Mouse (Mus musculus) MEL (cell line): ENCODE measurements around the gene Cdh23.

ENCODE experiments used
- CTCF ChIP-seq, 3 experiments: IDR thresholded peaks in 2 of 3; conservative IDR thresholded peaks in 1 of 3; 2 replicates each; pipeline ENCODE4 v1.5.1; 2011 to 2012; ENCODE audit warnings: low read length in 3 of 3, low read depth in 2 of 3, mild to moderate bottlenecking in 2 of 3, improper control_type of control experiment in 1 of 3, inconsistent platforms in 1 of 3, mixed read lengths in 1 of 3, moderate library complexity in 1 of 3; ENCODE audit not compliant: control insufficient read depth in 1 of 3, insufficient read depth in 1 of 3, poor library complexity in 1 of 3, severe bottlenecking in 1 of 3
- GATA1 ChIP-seq: IDR thresholded peaks from 2 replicates; pipeline ENCODE4 v1.6.1; 2011; ENCODE audit warnings: low read depth, low read length, improper control_type of control experiment
- JUND ChIP-seq: IDR thresholded peaks from 2 replicates; pipeline ENCODE4 v1.6.1; 2011; ENCODE audit warnings: low read depth, mild to moderate bottlenecking, improper control_type of control experiment, low read length
- MXI1 ChIP-seq: IDR thresholded peaks from 2 replicates; pipeline ENCODE4 v1.6.1; 2011; ENCODE audit warnings: mild to moderate bottlenecking, low read depth, low read length, improper control_type of control experiment
- NRF1 ChIP-seq: IDR thresholded peaks from 2 replicates; pipeline ENCODE4 v1.6.1; 2014; ENCODE audit warnings: low read depth, mild to moderate bottlenecking, inconsistent platforms, low read length, improper control_type of control experiment, moderate library complexity; ENCODE audit not compliant: poor library complexity, insufficient read depth, severe bottlenecking
- POLR2A ChIP-seq, 2 experiments: IDR thresholded peaks; 2 replicates each; pipeline ENCODE4 v1.6.1; 2011 to 2012; ENCODE audit warnings: low read length in 2 of 2, mild to moderate bottlenecking in 2 of 2, control low read depth in 1 of 2, improper control_type of control experiment in 1 of 2, low read depth in 1 of 2, moderate library complexity in 1 of 2; ENCODE audit not compliant: control insufficient read depth in 1 of 2, insufficient read depth in 1 of 2, poor library complexity in 1 of 2
- POLR2AphosphoS5 ChIP-seq: IDR thresholded peaks from 2 replicates; pipeline ENCODE4 v1.6.1; 2012; ENCODE audit warnings: low read depth, borderline replicate concordance, mild to moderate bottlenecking, inconsistent platforms, low read length, moderate library complexity, mixed read lengths
- SMC3 ChIP-seq: IDR thresholded peaks from 2 replicates; pipeline ENCODE4 v1.6.1; 2011; ENCODE audit warnings: low read depth, low read length, improper control_type of control experiment
- TAL1 ChIP-seq: IDR thresholded peaks from 2 replicates; pipeline ENCODE4 v1.6.1; 2012; ENCODE audit warnings: mild to moderate bottlenecking, inconsistent platforms, low read length, moderate library complexity, mixed read lengths
- TBP ChIP-seq: IDR thresholded peaks from 2 replicates; pipeline ENCODE4 v1.8.0; 2011; ENCODE audit warnings: low read depth, low read length, improper control_type of control experiment
- USF2 ChIP-seq, 2 experiments: IDR thresholded peaks; 2 replicates each; pipeline ENCODE4 v1.6.1; 2011 to 2012; ENCODE audit warnings: improper control_type of control experiment in 2 of 2, low read length in 2 of 2, borderline replicate concordance in 1 of 2, inconsistent platforms in 1 of 2, low read depth in 1 of 2, mild to moderate bottlenecking in 1 of 2; ENCODE audit not compliant: insufficient read depth in 1 of 2
- ZKSCAN1 ChIP-seq: IDR thresholded peaks from 2 replicates; pipeline ENCODE4 v1.6.1; 2012; ENCODE audit warnings: low read depth, mild to moderate bottlenecking, inconsistent platforms, low read length, improper control_type of control experiment, moderate library complexity
- ZNF384 ChIP-seq: IDR thresholded peaks from 2 replicates; pipeline ENCODE4 v1.6.1; 2012; ENCODE audit warnings: low read depth, mild to moderate bottlenecking, inconsistent platforms, low read length, improper control_type of control experiment

DNA sequence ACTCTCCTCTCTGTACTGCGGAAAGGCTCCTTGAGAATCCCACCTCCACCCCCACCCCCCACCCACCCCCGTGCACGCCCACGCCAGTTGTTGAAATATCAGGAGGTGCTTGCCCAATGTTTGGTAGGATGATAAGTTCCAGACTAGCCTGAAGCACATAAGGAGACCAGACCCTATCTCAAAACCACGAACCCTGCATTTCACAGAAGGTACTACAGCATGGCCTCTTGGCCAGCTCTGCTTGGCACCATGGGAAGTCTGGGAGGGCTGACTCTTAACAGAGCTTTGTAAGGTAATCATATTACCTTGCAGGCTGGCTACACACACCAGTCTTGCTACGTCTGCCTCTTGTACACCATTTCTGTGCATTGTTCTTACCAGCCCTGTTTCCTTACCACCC is 424.0 kb downstream of the Cdh23 start:
- TF ChIP-seq GATA1 (no peak), CTCF (IDR thresholded peaks at IDR 0.05 in 2 of 3, conservative IDR thresholded peaks at IDR 0.05 in 1 of 3; ENCODE audit: control insufficient read depth in 1 of 3, insufficient read depth in 1 of 3, low read depth in 2 of 3, low read length in 3 of 3, poor library complexity in 1 of 3, severe bottlenecking in 1 of 3) (no peak; a peak in 2 of 6 replicates), ZNF384 (no peak), POLR2A (IDR thresholded peaks at IDR 0.05; ENCODE audit: control insufficient read depth in 1 of 2, insufficient read depth in 1 of 2, low read depth in 1 of 2, low read length in 2 of 2, poor library complexity in 1 of 2) (no peak), TAL1 (no peak), JUND (no peak), TBP (no peak), MXI1 (no peak), POLR2AphosphoS5 (no peak), SMC3 (no peak), NRF1 (no peak), ZKSCAN1 (no peak), USF2 (IDR thresholded peaks at IDR 0.05; ENCODE audit: borderline replicate concordance in 1 of 2, insufficient read depth in 1 of 2, low read depth in 1 of 2, low read length in 2 of 2) (no peak)
